Mouse (Mus musculus) testis, adult 2 months (tissue): Measurements from ENCODE around the gene Olfr666.

ENCODE experiments used
- CTCF ChIP-seq: fragments of 200-500 bp; IDR thresholded peaks from 2 replicates; pipeline ENCODE4 v1.5.1; 2012; ENCODE audit warnings: low read depth, mild to moderate bottlenecking, inconsistent platforms, low read length, moderate library complexity; ENCODE audit not compliant: control insufficient read depth, insufficient read depth, insufficient replicate concordance
- POLR2A ChIP-seq: fragments of 200-500 bp; IDR thresholded peaks from 2 replicates; pipeline ENCODE4 v1.6.1; 2012; ENCODE audit warnings: low read depth, mild to moderate bottlenecking, inconsistent platforms, low read length, moderate library complexity; ENCODE audit not compliant: control insufficient read depth

DNA sequence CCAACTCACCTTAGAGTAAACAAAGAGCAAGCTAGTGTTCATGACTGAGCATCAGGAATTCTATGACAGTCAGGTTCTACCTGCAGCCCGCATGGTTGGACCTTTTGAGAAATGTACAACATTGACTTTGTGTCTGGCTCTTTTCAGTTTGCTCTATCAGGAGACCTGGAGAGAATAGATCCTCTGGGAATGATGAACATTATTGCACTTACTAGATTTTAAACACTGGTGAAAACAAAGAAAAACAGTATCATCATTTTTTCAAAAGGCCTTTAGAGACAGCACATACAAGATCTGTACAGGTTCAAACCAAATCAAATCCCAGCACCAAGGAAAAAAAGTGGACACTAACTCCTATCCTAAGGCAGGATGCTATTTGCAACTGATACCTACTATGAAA lies 25.6 kb upstream of the Olfr666 start, which contains the start of gene Olfr667:
- TF ChIP-seq POLR2A: no peak
- TF ChIP-seq CTCF: no peak
